Mouse (Mus musculus): ENCODE data around the gene Ckb. TPM values are rescaled to one million over a fixed set of nuclear protein-coding genes. Genes with fewer than 3 reads are reported as not detected.

The Ckb gene
- polyA plus RNA-seq, 2 experiments = 106 to 133 TPM

- no peak for DNase-seq (ENCODE audit: low spot score)
- no peak overlapping the region for H3K9ac ChIP-seq (ENCODE audit: low read depth, low read length, severe bottlenecking)
- ATAC-seq (ENCODE audit: low FRiP score, low read depth) = no peak
Measured at GRCm38 (mm10) chr12:111692899-111693298, 20.8 kb upstream of the Ckb start.

GRCm38 (mm10) chr12:111691346-111691872 lies 19.3 kb upstream of the Ckb start:
- ATAC-seq (ENCODE audit: low FRiP score, low read depth) = no peak
- no peak overlapping the region for H3K4me3 ChIP-seq (replicated peaks; ENCODE audit: low read length)
- no peak for TF ChIP-seq POLR2A (IDR thresholded peaks at IDR 0.05; ENCODE audit: borderline replicate concordance, extremely low read depth, insufficient read depth, insufficient read length)
- H3K27ac ChIP-seq (replicated peaks; ENCODE audit: low read depth, low read length) = no peak overlapping the region
- H3K4me1 ChIP-seq (ENCODE audit: control insufficient read depth, insufficient read depth, low read length) = peaks cover 23% of the 10 kb centered on the region
- WGBS = 30% methylated on average over 4 of the region's 5 CpGs
- no peaks in the 10 kb centered on the region for H3K27me3 ChIP-seq (ENCODE audit: control insufficient read depth, insufficient read depth, low read length)
- H3K36me3 ChIP-seq (ENCODE audit: control insufficient read depth, insufficient read depth, low read length) = no peaks in the 10 kb centered on the region
- no peak overlapping the region for H3K4me2 ChIP-seq (replicated peaks; ENCODE audit: low read depth, low read length, severe bottlenecking)
- H3K9me3 ChIP-seq (ENCODE audit: control insufficient read depth, low read length) = no peaks in the 10 kb centered on the region
- H3K9ac ChIP-seq (ENCODE audit: low read depth, low read length, severe bottlenecking) = 0 out of 2 replicates have a peak overlapping the region, but pooled peaks have one; percentile 12
- no peak for DNase-seq (ENCODE audit: low spot score)

More at GRCm38 (mm10) chr12:111692899-111693298, 20.8 kb upstream of the Ckb start:
- H3K36me3 ChIP-seq (ENCODE audit: control insufficient read depth, insufficient read depth, low read length) = no peaks in the 10 kb centered on the region
- H3K4me1 ChIP-seq (ENCODE audit: control insufficient read depth, insufficient read depth, low read length) = peaks cover 23% of the 10 kb centered on the region
- no peak for TF ChIP-seq POLR2A (IDR thresholded peaks at IDR 0.05; ENCODE audit: borderline replicate concordance, extremely low read depth, insufficient read depth, insufficient read length)
- no peak overlapping the region for H3K4me3 ChIP-seq (replicated peaks; ENCODE audit: low read length)
- 84% methylated on average over 5 of the region's 5 CpGs for WGBS
- no peak overlapping the region for H3K4me2 ChIP-seq (replicated peaks; ENCODE audit: low read depth, low read length, severe bottlenecking)
- no peak overlapping the region for H3K27ac ChIP-seq (replicated peaks; ENCODE audit: low read depth, low read length)
- no peaks in the 10 kb centered on the region for H3K9me3 ChIP-seq (ENCODE audit: control insufficient read depth, low read length)
- no peaks in the 10 kb centered on the region for H3K27me3 ChIP-seq (ENCODE audit: control insufficient read depth, insufficient read depth, low read length)

- no peak for DNase-seq (ENCODE audit: low spot score)
- Histone ChIP-seq H3K4me2 (replicated peaks; ENCODE audit: low read depth, low read length, severe bottlenecking) (no peak overlapping the region), H3K27ac (replicated peaks; ENCODE audit: low read depth, low read length) (no peak overlapping the region), H3K4me1 (ENCODE audit: control insufficient read depth, insufficient read depth, low read length) (peaks cover 16% of the 10 kb centered on the region), H3K4me3 (replicated peaks; ENCODE audit: low read length) (no peak overlapping the region), H3K36me3 (ENCODE audit: control insufficient read depth, insufficient read depth, low read length) (no peaks in the 10 kb centered on the region), H3K9ac (ENCODE audit: low read depth, low read length, severe bottlenecking) (no peak overlapping the region), H3K9me3 (ENCODE audit: control insufficient read depth, low read length) (no peaks in the 10 kb centered on the region), H3K27me3 (ENCODE audit: control insufficient read depth, insufficient read depth, low read length) (no peaks in the 10 kb centered on the region)
- TF ChIP-seq POLR2A (IDR thresholded peaks at IDR 0.05; ENCODE audit: borderline replicate concordance, extremely low read depth, insufficient read depth, insufficient read length) = no peak
- 85% methylated on average over 11 of the region's 11 CpGs for WGBS
- no peak for ATAC-seq (ENCODE audit: low FRiP score, low read depth)
Measured at GRCm38 (mm10) chr12:111689426-111689825, 17.3 kb upstream of the Ckb start.

- DNase-seq (ENCODE audit: low spot score) = no peak
- no peaks in the 10 kb centered on the region for H3K9me3 ChIP-seq (ENCODE audit: control insufficient read depth, low read length)
- TF ChIP-seq POLR2A (IDR thresholded peaks at IDR 0.05; ENCODE audit: borderline replicate concordance, extremely low read depth, insufficient read depth, insufficient read length) = no peak
- WGBS = 46% methylated on average over 2 of the region's 2 CpGs
- H3K27me3 ChIP-seq (ENCODE audit: control insufficient read depth, insufficient read depth, low read length) = no peaks in the 10 kb centered on the region
- peaks cover 5% of the 10 kb centered on the region; the same call in 1 of the 2 replicates for H3K4me1 ChIP-seq (ENCODE audit: control insufficient read depth, insufficient read depth, low read length)
- no peak overlapping the region for H3K4me2 ChIP-seq (replicated peaks; ENCODE audit: low read depth, low read length, severe bottlenecking)
- H3K9ac ChIP-seq (ENCODE audit: low read depth, low read length, severe bottlenecking) = 0 out of 2 replicates have a peak overlapping the region, but pooled peaks have one; percentile 31
- peaks cover 6% of the 10 kb centered on the region; the same call in 1 of the 2 replicates for H3K36me3 ChIP-seq (ENCODE audit: control insufficient read depth, insufficient read depth, low read length)
- no peak overlapping the region for H3K27ac ChIP-seq (replicated peaks; ENCODE audit: low read depth, low read length)
- no peak for ATAC-seq (ENCODE audit: low FRiP score, low read depth)
- no peak overlapping the region for H3K4me3 ChIP-seq (replicated peaks; ENCODE audit: low read length)
Measured at GRCm38 (mm10) chr12:111688069-111688428, 15.9 kb upstream of the Ckb start.

GRCm38 (mm10) chr12:111687350-111688068 lies 15.4 kb upstream of the Ckb start:
- 0 out of 2 replicates have a peak overlapping the region, but pooled peaks have one; percentile 8 for H3K27ac ChIP-seq (replicated peaks; ENCODE audit: low read depth, low read length)
- no peaks in the 10 kb centered on the region for H3K9me3 ChIP-seq (ENCODE audit: control insufficient read depth, low read length)
- peaks cover 3% of the 10 kb centered on the region; the same call in 1 of the 2 replicates for H3K4me1 ChIP-seq (ENCODE audit: control insufficient read depth, insufficient read depth, low read length)
- H3K4me3 ChIP-seq (replicated peaks; ENCODE audit: low read length) = no peak overlapping the region
- no peak for TF ChIP-seq POLR2A (IDR thresholded peaks at IDR 0.05; ENCODE audit: borderline replicate concordance, extremely low read depth, insufficient read depth, insufficient read length)
- H3K36me3 ChIP-seq (ENCODE audit: control insufficient read depth, insufficient read depth, low read length) = peaks cover 7% of the 10 kb centered on the region
- no peak overlapping the region for H3K4me2 ChIP-seq (replicated peaks; ENCODE audit: low read depth, low read length, severe bottlenecking)
- WGBS = 42% methylated on average over 14 of the region's 14 CpGs
- no peaks in the 10 kb centered on the region for H3K27me3 ChIP-seq (ENCODE audit: control insufficient read depth, insufficient read depth, low read length)
- H3K9ac ChIP-seq (ENCODE audit: low read depth, low read length, severe bottlenecking) = 0 out of 2 replicates have a peak overlapping the region, but pooled peaks have one; percentile 31
- peak; percentile 19; the same call in 1 of the 2 replicates for ATAC-seq (ENCODE audit: low FRiP score, low read depth)
- peak; percentile 63 for DNase-seq (ENCODE audit: low spot score)

Data from limb, embryonic 14.5 days (tissue).